Mouse (Mus musculus): Measurements from ENCODE around the gene Odf3b.

DNA sequence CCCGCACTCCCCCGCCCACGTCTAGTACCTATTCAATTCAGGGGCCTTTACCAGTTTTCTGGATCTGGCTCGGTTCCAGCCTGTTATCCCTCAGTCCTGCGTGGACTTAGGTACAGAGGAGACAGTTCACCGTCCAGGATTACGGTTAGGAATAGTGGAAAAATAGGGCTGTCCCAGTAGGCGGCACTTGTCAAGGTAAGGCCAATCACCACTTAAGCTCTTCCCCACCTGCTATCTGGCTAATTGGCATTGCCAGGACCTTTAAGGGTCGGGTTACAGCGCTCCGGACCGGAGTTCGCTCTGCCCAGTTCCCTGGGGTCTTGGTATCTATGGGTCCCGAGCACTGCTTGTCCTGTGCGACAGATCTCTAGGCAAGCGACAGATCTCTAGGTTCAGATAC, 2.1 kb downstream of the Odf3b start, which contains the start of gene Tymp:
- no peak for TF ChIP-seq CTCF (IDR thresholded peaks at IDR 0.05; ENCODE audit: control insufficient read depth, insufficient read depth, insufficient read length)
- no peak for TF ChIP-seq CEBPB (IDR thresholded peaks at IDR 0.05; ENCODE audit: low read depth)
- TF ChIP-seq MYOG (IDR thresholded peaks at IDR 0.05; ENCODE audit: control insufficient read depth, extremely low read depth, insufficient read length): no peak
- no peak for TF ChIP-seq USF1 (IDR thresholded peaks at IDR 0.05; ENCODE audit: low read depth)
- no peak for TF ChIP-seq MYOD1 (IDR thresholded peaks at IDR 0.05; ENCODE audit: control insufficient read depth, insufficient read length, low read depth)
- no peak for TF ChIP-seq MAX (IDR thresholded peaks at IDR 0.05)
- no peak for TF ChIP-seq FOSL1 (IDR thresholded peaks at IDR 0.05; ENCODE audit: insufficient read depth, low read length, poor library complexity, severe bottlenecking)

Measured in C2C12 (cell line).